Mouse (Mus musculus) heart, adult 2 months (tissue): ENCODE results near the gene Pom121l2.

Source experiments
- CTCF ChIP-seq: fragments of 200-600 bp; IDR thresholded peaks from 2 replicates; pipeline ENCODE4 v1.8.1; 2022; ENCODE audit warnings: antibody characterized with exemption, mild to moderate bottlenecking, moderate library complexity
- POLR2A ChIP-seq: fragments of 200-500 bp; IDR thresholded peaks from 2 replicates; pipeline ENCODE4 v1.6.1; 2011; ENCODE audit warnings: mild to moderate bottlenecking, low read depth, low read length, control low read depth; ENCODE audit not compliant: insufficient read depth

GRCm38 (mm10) chr13:21940213-21940612 is 40.8 kb upstream of the Pom121l2 start:
- TF ChIP-seq POLR2A: no peak
- TF ChIP-seq CTCF: no peak
